In genomic region chr7:139692641-139693294, GRCm38 (mm10) we compare ENCODE assay signal across 20 mouse cellular contexts. TPM values are rescaled to one million over a fixed set of nuclear protein-coding genes. Genes with fewer than 3 reads are reported as not detected.
DNase-seq lines count a peak whose midpoint lies in the region; ATAC-seq and TF ChIP-seq lines count a peak whose summit lies in the region.
"Had no signal": no experiment of that assay in that cellular context is flagged by ENCODE, and none has a peak within 500 bp of the region (broad histone marks: within the 10 kb centered on the region; RNA-seq: fewer than 3 reads in every experiment).

No protein-coding gene starts in this region.

- H3K27ac ChIP-seq in liver, embryonic 11.5 days (ENCODE audit: low read depth, low read length) = no peak overlapping the region
- H3K27ac ChIP-seq in liver, postnatal 0 days (ENCODE audit: low read depth) = no peak overlapping the region
- no peak overlapping the region for H3K27ac ChIP-seq in layer of hippocampus, adult 2 months
- H3K27ac ChIP-seq in left cerebral cortex, adult 2 months = peak overlapping the region; percentile 82
- H3K27ac ChIP-seq: embryonic facial prominence, embryonic 10.5 days; heart, embryonic 15.5 days; hindbrain, embryonic 13.5 days; limb, embryonic 15.5 days; midbrain, embryonic 15.5 days had no signal

- WGBS in liver, embryonic 11.5 days = 84% methylated on average over 4 of the region's 4 CpGs
- WGBS in liver, postnatal 0 days (ENCODE audit: insufficient replicate concordance) = 85% methylated on average over 4 of the region's 4 CpGs

- no peaks in the 10 kb centered on the region for H3K27me3 ChIP-seq in liver, embryonic 11.5 days (replicated peaks; ENCODE audit: control insufficient read depth, insufficient read depth, low read length)
- H3K27me3 ChIP-seq in liver, postnatal 0 days (ENCODE audit: insufficient read depth, low read length) = no peaks in the 10 kb centered on the region
- H3K27me3 ChIP-seq: heart, embryonic 15.5 days; limb, embryonic 15.5 days; midbrain, embryonic 15.5 days had no signal

- peak; percentile 15 for DNase-seq in liver, embryonic 11.5 days (ENCODE audit: low spot score)
- no peak for DNase-seq in liver, postnatal 0 days
- DNase-seq in layer of hippocampus, adult 2 months (ENCODE audit: low spot score in 2 of 2) = peak; percentile 76 to 89
- peak in 1 of 2 experiments; percentile 49 for DNase-seq in left cerebral cortex, adult 2 months (ENCODE audit: extremely low spot score in 1 of 2, low spot score in 2 of 2)
- peak; percentile 62 to 73 for DNase-seq in right cerebral cortex, postnatal 36 days (ENCODE audit: low spot score in 2 of 2)
- DNase-seq in lung, postnatal 14 days = no peak
- no peak for DNase-seq in thymus, postnatal 10 days (ENCODE audit: low spot score in 2 of 2)
- DNase-seq: adrenal gland, postnatal 14 days; cerebellum, postnatal 25 days; kidney, postnatal 36 days; lung, adult 2 months; thymus, postnatal 25 days had no signal

- no peaks in the 10 kb centered on the region for H3K36me3 ChIP-seq in liver, embryonic 11.5 days (ENCODE audit: control insufficient read depth, insufficient read depth, low read length)
- no peaks in the 10 kb centered on the region for H3K36me3 ChIP-seq in liver, postnatal 0 days (replicated peaks; ENCODE audit: insufficient read depth, low read length)
- H3K36me3 ChIP-seq: embryonic facial prominence, embryonic 10.5 days; heart, embryonic 15.5 days; hindbrain, embryonic 13.5 days; limb, embryonic 15.5 days; midbrain, embryonic 15.5 days had no signal

- TF ChIP-seq CTCF in liver, postnatal 0 days (IDR thresholded peaks at IDR 0.05; ENCODE audit: low read depth) = no peak
- no peak for TF ChIP-seq CTCF in layer of hippocampus, adult 2 months (conservative IDR thresholded peaks at IDR 0.05)
- TF ChIP-seq CTCF in left cerebral cortex, adult 2 months (IDR thresholded peaks at IDR 0.05) = no peak

- no peak for ATAC-seq in liver, embryonic 11.5 days (replicated peaks; ENCODE audit: low FRiP score)
- no peak for ATAC-seq in liver, postnatal 0 days
- ATAC-seq: intestine, embryonic 16.5 days; midbrain, embryonic 15.5 days had no signal

- no peaks in the 10 kb centered on the region for H3K4me1 ChIP-seq in liver, embryonic 11.5 days (replicated peaks; ENCODE audit: control insufficient read depth, insufficient read depth, low read length)
- H3K4me1 ChIP-seq in liver, postnatal 0 days (ENCODE audit: insufficient read depth) = no peaks in the 10 kb centered on the region
- H3K4me1 ChIP-seq: embryonic facial prominence, embryonic 10.5 days; heart, embryonic 15.5 days; hindbrain, embryonic 13.5 days; limb, embryonic 15.5 days; midbrain, embryonic 15.5 days had no signal

- H3K4me2 ChIP-seq in liver, embryonic 11.5 days = no peak overlapping the region
- no peak overlapping the region for H3K4me2 ChIP-seq in liver, postnatal 0 days (ENCODE audit: low read depth, low read length)
- H3K4me2 ChIP-seq: heart, embryonic 15.5 days; hindbrain, embryonic 13.5 days; limb, embryonic 15.5 days; midbrain, embryonic 15.5 days had no signal

- intact Hi-C loops in left cerebral cortex, adult 2 months (cut with DNase I) = no loop called here

- TF ChIP-seq EP300 in liver, postnatal 0 days (IDR thresholded peaks at IDR 0.05; ENCODE audit: low read depth) = no peak

- no peak overlapping the region for H3K9ac ChIP-seq in liver, embryonic 11.5 days (ENCODE audit: low read depth, low read length)
- no peak overlapping the region for H3K9ac ChIP-seq in liver, postnatal 0 days (replicated peaks)
- H3K9ac ChIP-seq: heart, embryonic 15.5 days; hindbrain, embryonic 13.5 days; limb, embryonic 15.5 days; midbrain, embryonic 15.5 days had no signal

- H3K9me3 ChIP-seq in liver, embryonic 11.5 days (ENCODE audit: control insufficient read depth, low read length) = no peaks in the 10 kb centered on the region
- H3K9me3 ChIP-seq in liver, postnatal 0 days (ENCODE audit: low read length) = no peaks in the 10 kb centered on the region
- H3K9me3 ChIP-seq: heart, embryonic 15.5 days; hindbrain, embryonic 13.5 days; limb, embryonic 15.5 days; midbrain, embryonic 15.5 days had no signal

- H3K4me3 ChIP-seq in liver, embryonic 11.5 days (ENCODE audit: low read depth, low read length) = no peak overlapping the region
- H3K4me3 ChIP-seq in liver, postnatal 0 days (ENCODE audit: low read depth, low read length) = no peak overlapping the region
- no peak overlapping the region for H3K4me3 ChIP-seq in layer of hippocampus, adult 2 months
- no peak overlapping the region for H3K4me3 ChIP-seq in left cerebral cortex, adult 2 months
- H3K4me3 ChIP-seq: embryonic facial prominence, embryonic 10.5 days; erythroblast, embryonic 14.5 days; heart, embryonic 15.5 days; hindbrain, embryonic 13.5 days; limb, embryonic 15.5 days; midbrain, embryonic 15.5 days had no signal

RNA-seq across cellular contexts. Expression of gene Cfap46, which starts 9.2 kb away (rescaled TPM):
- polyA plus RNA-seq in liver, embryonic 11.5 days (2014; fragmentation: Nextera tagmentation; extraction: Ambion mirVana) = not detected in 2 replicates
- not detected in 2 replicates for polyA plus RNA-seq in liver, postnatal 0 days (2015; fragmentation: Nextera tagmentation; extraction: Ambion mirVana)
- total RNA-seq in layer of hippocampus, adult 2 months (2021) = 1 to 10 TPM; 2.2 to 2.5 TPM
- total RNA-seq in left cerebral cortex, adult 2 months (2021) = 1 to 10 TPM; 3.6 to 5.1 TPM
- total RNA-seq: granulocyte monocyte progenitor cell, adult 5-6 weeks had no signal
- polyA plus RNA-seq: erythroblast, embryonic 14.5 days had no signal

Comparison
In these comparisons a context has a peak if more than half of its experiments do, and no peak if none do; other contexts are left out.
1. DNase-seq: peak in liver, embryonic 11.5 days (single experiment), layer of hippocampus, adult 2 months (2 of 2) and right cerebral cortex, postnatal 36 days (2 of 2); none in liver, postnatal 0 days (single experiment), lung, postnatal 14 days (single experiment) and thymus, postnatal 10 days (0 of 2).